Mouse (Mus musculus) kidney, adult 2 months (tissue): ENCODE results near the gene Cecr2.

ENCODE experiments used
- CTCF ChIP-seq: fragments of 200-500 bp; conservative IDR thresholded peaks from 2 replicates; pipeline ENCODE4 v1.5.1; 2011; ENCODE audit warnings: low read depth, mild to moderate bottlenecking, control low read depth, low read length, moderate library complexity, mixed read lengths; ENCODE audit not compliant: insufficient read depth, insufficient read length
- POLR2A ChIP-seq: fragments of 200-500 bp; IDR thresholded peaks from one replicate; pipeline ENCODE4 v1.6.1; 2011; ENCODE audit warnings: low read depth, low read length, control low read depth

- no peak for TF ChIP-seq CTCF
- no peak for TF ChIP-seq POLR2A
These were observed 111.4 kb downstream of the Cecr2 start for GRCm38 (mm10) chr6:120777533-120777932.
